Mouse (Mus musculus): ENCODE measurements around the gene Gm6904.

DNA sequence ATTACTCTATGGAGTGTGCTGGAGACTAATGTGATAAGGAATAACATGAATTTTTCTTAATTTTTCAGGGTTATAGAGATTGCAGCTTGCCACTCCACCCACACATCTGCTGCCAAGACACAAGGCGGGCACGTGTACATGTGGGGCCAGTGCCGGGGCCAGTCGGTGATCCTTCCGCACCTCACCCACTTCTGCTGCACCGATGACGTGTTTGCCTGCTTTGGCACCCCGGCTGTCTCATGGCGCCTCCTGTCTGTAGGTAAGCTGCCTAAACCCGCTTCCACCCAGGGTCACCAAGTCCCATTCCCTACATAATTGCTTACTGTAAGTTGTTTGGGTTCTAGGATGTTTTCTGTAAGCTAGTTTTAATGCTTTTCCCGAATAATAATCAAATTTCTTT lies 33.8 kb downstream of the Gm6904 start:
- no peak for TF ChIP-seq GATA1 (IDR thresholded peaks at IDR 0.05; ENCODE audit: borderline replicate concordance, low read length)
- TF ChIP-seq FLI1 (IDR thresholded peaks at IDR 0.05; ENCODE audit: low read length), result no peak
